Comparison of ENCODE assay signal across 12 mouse cellular contexts in genomic region chr6:12116926-12117818, GRCm38 (mm10).
DNase-seq lines count a peak whose midpoint lies in the region; ATAC-seq and TF ChIP-seq lines count a peak whose summit lies in the region.
"Had no signal": no experiment of that assay in that cellular context is flagged by ENCODE, and none has a peak within 500 bp of the region (broad histone marks: within the 10 kb centered on the region; RNA-seq: fewer than 3 reads in every experiment).

No protein-coding gene starts in this region.

- no peak for TF ChIP-seq EP300 in stomach, postnatal 0 days (optimal IDR thresholded peaks at IDR 0.05)

- no peak for TF ChIP-seq CTCF in stomach, postnatal 0 days (IDR thresholded peaks at IDR 0.05; ENCODE audit: low read depth)

- WGBS in stomach, embryonic 14.5 days, result 36% methylated on average over 11 of the region's 11 CpGs
- WGBS in stomach, postnatal 0 days, result 33% methylated on average over 11 of the region's 11 CpGs
- WGBS in forebrain, embryonic 16.5 days, result 37% methylated on average over 11 of the region's 11 CpGs
- 38% methylated on average over 11 of the region's 11 CpGs for WGBS in stomach, embryonic 16.5 days

- H3K36me3 ChIP-seq in stomach, embryonic 14.5 days (ENCODE audit: control insufficient read depth, insufficient read depth, low read length), result no peaks in the 10 kb centered on the region
- no peaks in the 10 kb centered on the region for H3K36me3 ChIP-seq in stomach, postnatal 0 days (ENCODE audit: control insufficient read depth, insufficient read depth, low read length)
- no peaks in the 10 kb centered on the region for H3K36me3 ChIP-seq in forebrain, embryonic 16.5 days (ENCODE audit: control insufficient read depth, insufficient read depth)
- H3K36me3 ChIP-seq in stomach, embryonic 16.5 days (ENCODE audit: control insufficient read depth, insufficient read depth, low read length), result no peaks in the 10 kb centered on the region

- H3K27ac ChIP-seq in stomach, embryonic 14.5 days (ENCODE audit: low read length), result no peak overlapping the region
- no peak overlapping the region for H3K27ac ChIP-seq in stomach, postnatal 0 days (replicated peaks)
- H3K27ac ChIP-seq in forebrain, embryonic 16.5 days (ENCODE audit: low read length), result peak overlapping the region; percentile 46
- peak overlapping the region; percentile 4; the same call in 1 of the 2 replicates for H3K27ac ChIP-seq in stomach, embryonic 16.5 days (ENCODE audit: low read length)
- H3K27ac ChIP-seq: left cerebral cortex, adult 2 months had no signal

- ATAC-seq in stomach, embryonic 14.5 days (ENCODE audit: insufficient number of reproducible peaks, insufficient read depth, low FRiP score, low read depth), result peak; percentile 23; the same call in 1 of the 2 replicates
- no peak for ATAC-seq in stomach, postnatal 0 days (ENCODE audit: low FRiP score, low TSS enrichment)
- peak; percentile 43 for ATAC-seq in forebrain, embryonic 16.5 days
- 0 out of 2 replicates have a peak, but pooled peaks have one; percentile 2 for ATAC-seq in megakaryocyte-erythroid progenitor cell, adult 5-6 weeks (replicated peaks; ENCODE audit: low FRiP score, low TSS enrichment, poor library complexity, severe bottlenecking)
- ATAC-seq in stomach, embryonic 16.5 days (ENCODE audit: insufficient read depth, low FRiP score), result no peak
- ATAC-seq: inflammation-experienced regulatory T-cells, adult 6 months had no signal

- no peaks in the 10 kb centered on the region for H3K27me3 ChIP-seq in stomach, embryonic 14.5 days (ENCODE audit: control insufficient read depth, insufficient read depth, low read length)
- no peaks in the 10 kb centered on the region for H3K27me3 ChIP-seq in stomach, postnatal 0 days (ENCODE audit: control insufficient read depth, insufficient read depth, low read length)
- H3K27me3 ChIP-seq in forebrain, embryonic 16.5 days (replicated peaks; ENCODE audit: control insufficient read depth, insufficient read depth, low read length), result no peaks in the 10 kb centered on the region
- no peaks in the 10 kb centered on the region for H3K27me3 ChIP-seq in stomach, embryonic 16.5 days (ENCODE audit: control insufficient read depth, insufficient read depth, low read length)

- no peak for DNase-seq in stomach, postnatal 0 days (ENCODE audit: low spot score)
- no peak for DNase-seq in ovary, adult 18-20 months (ENCODE audit: low spot score)
- DNase-seq in MN1 (ENCODE audit: low spot score), result no peak
- DNase-seq in heart, postnatal 4 days, result no peak
- DNase-seq: gastrocnemius, postnatal 25 days; lung, adult 2 months had no signal

- 0 out of 2 replicates have a peak, but pooled peaks cover 10% of the 10 kb centered on the region for H3K4me1 ChIP-seq in stomach, embryonic 14.5 days (ENCODE audit: control insufficient read depth, insufficient read depth, low read length)
- no peaks in the 10 kb centered on the region for H3K4me1 ChIP-seq in stomach, postnatal 0 days (replicated peaks; ENCODE audit: control insufficient read depth, insufficient read depth)
- H3K4me1 ChIP-seq in forebrain, embryonic 16.5 days (replicated peaks; ENCODE audit: control insufficient read depth, insufficient read depth, low read length), result peaks cover 14% of the 10 kb centered on the region
- 0 out of 2 replicates have a peak, but pooled peaks cover 3% of the 10 kb centered on the region for H3K4me1 ChIP-seq in stomach, embryonic 16.5 days (ENCODE audit: control insufficient read depth, insufficient read depth, low read length)

- H3K9me3 ChIP-seq in stomach, embryonic 14.5 days (ENCODE audit: control insufficient read depth, low read depth, low read length), result no peaks in the 10 kb centered on the region
- no peaks in the 10 kb centered on the region for H3K9me3 ChIP-seq in stomach, postnatal 0 days (ENCODE audit: control insufficient read depth, low read length)
- no peaks in the 10 kb centered on the region for H3K9me3 ChIP-seq in forebrain, embryonic 16.5 days (ENCODE audit: control insufficient read depth, low read length)
- H3K9me3 ChIP-seq in stomach, embryonic 16.5 days (replicated peaks; ENCODE audit: control insufficient read depth, low read length), result no peaks in the 10 kb centered on the region

- H3K9ac ChIP-seq in stomach, embryonic 14.5 days (replicated peaks; ENCODE audit: low read depth, low read length), result no peak overlapping the region
- H3K9ac ChIP-seq in stomach, postnatal 0 days (ENCODE audit: low read length), result no peak overlapping the region
- H3K9ac ChIP-seq in forebrain, embryonic 16.5 days (replicated peaks; ENCODE audit: low read depth, low read length), result no peak overlapping the region
- no peak overlapping the region for H3K9ac ChIP-seq in stomach, embryonic 16.5 days (ENCODE audit: low read length)

- H3K4me3 ChIP-seq in stomach, embryonic 14.5 days (ENCODE audit: low read depth, low read length), result no peak overlapping the region
- H3K4me3 ChIP-seq in stomach, postnatal 0 days (ENCODE audit: low read depth, low read length), result no peak overlapping the region
- H3K4me3 ChIP-seq in forebrain, embryonic 16.5 days (replicated peaks; ENCODE audit: low read length), result no peak overlapping the region
- H3K4me3 ChIP-seq in stomach, embryonic 16.5 days (replicated peaks; ENCODE audit: low read length), result no peak overlapping the region
- H3K4me3 ChIP-seq: left cerebral cortex, adult 2 months had no signal

- H3K4me2 ChIP-seq in stomach, embryonic 14.5 days (replicated peaks; ENCODE audit: low read depth, low read length), result no peak overlapping the region
- no peak overlapping the region for H3K4me2 ChIP-seq in stomach, postnatal 0 days (replicated peaks; ENCODE audit: low read depth)
- H3K4me2 ChIP-seq in forebrain, embryonic 16.5 days (ENCODE audit: low read length), result no peak overlapping the region
- H3K4me2 ChIP-seq in stomach, embryonic 16.5 days (ENCODE audit: low read depth, low read length), result no peak overlapping the region

Comparison
In these comparisons a context has a peak if more than half of its experiments do, and no peak if none do; other contexts are left out.
1. ATAC-seq: peak in stomach, embryonic 14.5 days (single experiment), forebrain, embryonic 16.5 days (single experiment) and megakaryocyte-erythroid progenitor cell, adult 5-6 weeks (single experiment); none in stomach, postnatal 0 days (single experiment) and stomach, embryonic 16.5 days (single experiment).
2. H3K27ac ChIP-seq: peak in forebrain, embryonic 16.5 days (single experiment) and stomach, embryonic 16.5 days (single experiment); none in stomach, embryonic 14.5 days (single experiment) and stomach, postnatal 0 days (single experiment).